Mouse (Mus musculus): ENCODE data around the gene Cers3.

The Cers3 gene

DNA sequence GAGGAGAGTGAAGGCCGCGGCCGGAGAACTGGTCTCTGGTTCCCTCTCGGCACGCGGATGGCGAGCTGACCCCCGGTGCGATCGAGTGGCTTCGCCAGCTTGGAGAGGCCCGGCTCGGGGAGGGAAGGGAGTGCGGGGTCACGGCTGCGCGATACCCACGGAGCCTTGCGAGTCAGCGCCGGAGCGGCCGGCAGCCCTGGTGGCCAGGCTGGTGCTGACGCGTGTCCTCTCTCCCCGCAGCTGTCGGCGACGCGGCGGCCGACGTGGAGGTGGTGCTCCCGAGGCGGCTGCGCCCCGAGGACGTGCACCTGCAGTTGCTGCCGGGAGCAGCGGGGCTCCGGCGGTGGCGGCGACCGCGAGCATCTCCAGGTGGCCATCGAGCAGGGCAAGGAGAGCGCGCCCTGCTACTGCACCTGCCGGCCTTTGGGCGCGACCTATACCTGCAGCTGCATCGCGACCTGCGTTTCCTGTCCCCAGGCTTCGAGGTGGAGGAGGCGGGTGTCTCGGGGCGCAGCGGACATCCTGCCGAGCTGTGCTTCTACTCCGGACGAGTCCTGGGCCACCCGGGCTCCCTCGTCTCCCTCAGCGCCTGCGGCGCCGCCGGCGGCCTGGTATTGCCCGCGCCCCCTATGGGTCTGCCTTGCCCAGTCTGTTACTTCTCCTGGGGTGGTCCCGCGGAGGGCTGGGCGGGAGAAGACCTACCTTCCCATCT is 96.9 kb downstream of the Cers3 start:
- DNase-seq (ENCODE audit: low spot score): no peak

DNA sequence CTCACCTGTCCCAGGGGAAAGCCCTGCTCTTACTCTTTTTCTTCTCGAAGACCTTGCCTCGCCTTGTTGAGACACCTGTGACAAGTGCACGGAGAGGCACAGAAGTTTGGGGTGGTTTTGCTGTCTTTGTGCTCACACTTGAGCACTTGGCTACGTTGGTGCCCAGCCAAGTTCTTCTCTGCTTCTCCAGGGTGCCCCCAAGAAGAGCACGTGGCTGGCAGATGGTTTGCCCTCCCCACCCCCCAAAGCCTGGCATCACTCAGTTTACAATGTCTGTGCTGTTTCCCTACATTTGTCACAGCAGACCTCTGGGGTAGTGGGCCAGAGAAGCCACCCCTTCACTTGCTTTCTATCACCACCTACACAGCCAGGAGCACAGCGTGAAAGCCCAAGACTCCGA is 97.9 kb downstream of the Cers3 start:
- DNase-seq (ENCODE audit: low spot score): no peak

- DNase-seq (ENCODE audit: low spot score): peak; percentile 87
Measured at GRCm38 (mm10) chr7:66842021-66842420, 98.7 kb downstream of the Cers3 start.

DNA sequence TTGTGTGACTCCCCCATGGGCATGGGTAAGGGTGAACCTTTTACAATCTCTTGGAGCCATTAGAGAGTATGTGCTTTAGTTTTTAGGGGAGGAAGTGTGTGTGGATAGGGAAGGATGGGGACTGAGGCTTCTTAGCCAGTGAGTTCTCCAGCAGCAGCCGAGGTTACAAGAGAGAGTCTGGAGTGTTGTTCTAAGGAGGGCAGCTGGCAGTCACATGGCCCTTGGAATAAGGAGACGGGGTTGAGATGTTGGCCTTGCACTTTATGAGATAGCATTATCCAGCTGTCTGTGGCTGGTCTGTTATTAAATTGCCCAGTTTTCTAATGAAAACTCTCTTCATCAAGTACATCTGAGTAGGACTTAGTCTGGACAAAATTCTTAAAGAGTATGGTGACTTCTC is 100.5 kb downstream of the Cers3 start:
- DNase-seq (ENCODE audit: low spot score): no peak

DNA sequence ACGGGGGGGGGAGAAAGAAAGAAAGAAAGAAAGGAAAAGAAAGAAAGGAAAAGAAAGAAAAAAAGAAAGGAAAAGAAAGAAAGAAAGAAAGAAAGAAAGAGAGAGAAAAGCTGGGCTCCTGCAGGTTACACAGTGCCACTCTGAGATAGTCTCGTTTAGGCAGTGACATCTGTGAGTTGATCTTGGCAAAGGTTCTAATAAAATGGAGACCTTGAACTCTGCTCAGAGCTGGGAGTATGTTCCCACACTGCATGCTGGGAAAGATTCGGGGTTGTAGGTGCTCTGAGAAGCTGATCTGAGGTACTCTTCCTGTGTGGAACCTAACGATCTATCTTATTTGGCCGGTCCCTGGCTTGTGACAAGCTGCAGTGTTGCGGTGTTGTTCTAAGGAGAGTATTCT is 103.3 kb downstream of the Cers3 start:
- no peak for DNase-seq (ENCODE audit: low spot score)

GRCm38 (mm10) chr7:66847299-66847698 is 104.0 kb downstream of the Cers3 start:
- DNase-seq (ENCODE audit: low spot score): no peak

- DNase-seq (ENCODE audit: low spot score): no peak
Measured at GRCm38 (mm10) chr7:66849316-66849715, 106.0 kb downstream of the Cers3 start.

- no peak for DNase-seq (ENCODE audit: low spot score)
Measured at GRCm38 (mm10) chr7:66852164-66852563, 108.9 kb downstream of the Cers3 start.

DNA sequence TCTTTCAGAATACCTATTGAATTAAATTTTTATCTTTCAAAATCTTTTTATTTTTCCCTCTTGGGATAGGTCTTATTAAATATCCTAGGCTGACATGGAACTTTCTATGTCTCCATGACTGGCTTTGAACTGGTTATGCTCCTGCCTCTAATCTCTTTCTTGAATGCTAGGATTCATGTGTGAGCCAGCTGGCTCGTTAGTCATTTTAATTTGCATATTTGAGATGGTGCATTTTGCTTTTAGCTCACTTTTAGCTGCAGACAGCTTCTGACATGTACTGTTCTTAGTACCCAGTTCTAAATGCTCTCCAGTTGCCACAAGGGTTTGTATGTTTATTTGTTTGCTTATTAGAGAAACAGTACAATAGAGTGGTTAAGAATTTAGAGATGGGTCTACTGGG is 114.3 kb downstream of the Cers3 start:
- no peak for DNase-seq (ENCODE audit: low spot score)

GRCm38 (mm10) chr7:66858247-66859075 is 115.2 kb downstream of the Cers3 start:
- DNase-seq (ENCODE audit: low spot score): no peak

GRCm38 (mm10) chr7:66859220-66859619 is 115.9 kb downstream of the Cers3 start:
- DNase-seq (ENCODE audit: low spot score): no peak

DNA sequence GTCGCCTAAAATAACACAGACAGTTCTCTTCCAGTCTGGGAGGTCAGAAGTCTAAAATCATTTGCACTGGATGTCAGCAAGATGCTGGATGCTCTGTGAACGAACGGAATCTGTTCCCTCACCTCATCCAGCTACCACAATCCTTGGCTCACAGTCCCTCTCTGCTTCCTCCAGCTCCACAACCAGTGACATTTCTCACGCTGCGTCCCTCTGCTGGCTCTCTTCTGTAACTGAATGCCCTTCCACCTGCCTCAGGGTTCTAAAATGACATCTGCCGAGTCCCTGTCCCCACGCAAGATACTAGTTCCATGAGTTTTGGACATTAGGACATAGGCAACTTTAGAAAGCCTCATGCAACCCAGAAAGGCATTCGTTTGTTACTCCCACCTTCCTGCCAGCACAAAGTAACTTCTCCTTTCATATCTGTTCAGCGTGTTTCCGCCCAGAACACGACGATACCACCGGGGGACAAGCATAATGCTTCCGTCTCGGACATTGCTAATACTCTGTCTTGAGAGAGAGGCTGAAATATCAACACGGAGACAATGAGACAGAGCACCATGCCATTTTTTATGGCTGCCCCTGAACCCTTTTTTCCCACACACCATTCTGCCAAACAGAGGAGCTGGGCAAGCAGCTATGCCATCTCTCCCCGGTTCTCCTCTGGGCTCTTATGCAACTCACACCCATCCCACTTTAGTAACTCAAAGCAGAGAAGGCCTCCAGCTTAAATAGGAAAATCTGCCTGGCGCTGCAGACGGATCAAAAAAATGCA is 123.8 kb downstream of the Cers3 start:
- DNase-seq (ENCODE audit: low spot score): no peak

- no peak for DNase-seq (ENCODE audit: low spot score)
Measured at GRCm38 (mm10) chr7:66867719-66868501, 124.6 kb downstream of the Cers3 start.

GRCm38 (mm10) chr7:66871520-66871919 is 128.2 kb downstream of the Cers3 start:
- no peak for DNase-seq (ENCODE audit: low spot score)

DNA sequence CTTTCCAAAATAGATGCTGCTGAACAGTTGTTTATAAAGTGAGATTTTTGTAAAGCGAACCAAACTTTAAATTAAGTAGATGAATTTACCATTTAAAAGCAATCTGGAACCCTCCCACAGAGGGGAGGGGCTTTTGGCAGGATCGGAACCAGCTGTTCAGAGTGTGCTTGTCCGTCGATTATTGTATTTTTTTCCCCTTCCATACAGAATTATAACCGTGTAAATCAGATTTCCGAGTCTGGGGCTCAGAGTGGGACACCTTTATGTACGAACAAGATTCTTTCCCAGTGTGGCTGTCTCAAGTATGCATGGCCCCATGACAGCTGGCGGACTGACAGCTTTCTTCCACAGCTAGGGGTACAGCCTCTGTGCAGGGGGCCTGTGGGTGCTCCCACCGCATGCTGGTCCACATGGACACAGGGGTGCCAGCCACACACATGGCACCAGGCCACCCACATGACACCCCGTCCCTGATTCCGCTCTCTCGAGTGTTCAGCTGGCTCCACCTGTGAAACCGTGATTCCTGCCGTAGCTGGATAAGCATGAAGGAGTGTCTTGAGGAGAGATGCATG is 128.7 kb downstream of the Cers3 start:
- no peak for DNase-seq (ENCODE audit: low spot score)

GRCm38 (mm10) chr7:66873235-66873634 is 129.9 kb downstream of the Cers3 start:
- DNase-seq (ENCODE audit: low spot score): no peak

All from layer of hippocampus, adult 9-10 months (tissue).